18 mouse cellular contexts compared by ENCODE assay signal in the genomic region with DNA sequence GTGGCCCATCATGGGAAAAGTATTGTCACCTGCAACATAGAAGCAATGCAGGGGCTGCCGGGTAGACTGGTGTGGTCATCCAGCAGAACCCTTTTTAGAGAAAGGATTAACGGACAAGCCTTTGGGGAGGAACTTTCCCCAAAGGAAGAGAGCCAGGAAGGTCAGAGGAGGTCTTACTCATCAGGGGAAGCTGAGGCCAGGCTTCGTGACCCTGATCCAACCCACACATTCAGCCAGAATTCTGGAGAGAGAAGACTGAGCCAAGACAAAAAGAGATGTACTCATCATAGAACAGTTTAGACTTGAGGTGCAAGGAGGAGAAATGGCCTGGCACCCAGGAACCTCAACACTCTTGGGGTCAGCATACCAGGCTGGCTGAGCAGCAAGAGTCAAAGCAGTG.
DNase-seq lines count a peak whose midpoint lies in the region.
"Had no signal": no experiment of that assay in that cellular context is flagged by ENCODE, and none has a peak within 500 bp of the region (broad histone marks: within the 10 kb centered on the region; RNA-seq: fewer than 3 reads in every experiment).

No protein-coding gene starts in this region.

- intact Hi-C loops in gastrocnemius, postnatal 14 days (cut with DNase I; ENCODE audit: low total_unique reads): no loop called here
- intact Hi-C loops in heart, postnatal 25 days (cut with DNase I): no loop called here

- peak; percentile 91 for DNase-seq in heart, adult 11 months
- DNase-seq in heart, postnatal 4 days: no peak
- peak; percentile 18 for DNase-seq in lung, postnatal 10 days
- no peak for DNase-seq in lung, postnatal 14 days
- peak; percentile 43 for DNase-seq in gastrocnemius, postnatal 14 days
- DNase-seq in heart, postnatal 25 days (ENCODE audit: low spot score): peak; percentile 6
- DNase-seq in embryo, embryonic 10.5 days (ENCODE audit: low spot score): no peak
- no peak for DNase-seq in T-cell, adult 2 months (ENCODE audit: low spot score)
- DNase-seq: B cell, adult 2 months; cerebellum, adult 11 months; cerebellum, adult 9-11 months; kidney, adult 9 months; kidney, postnatal 4 days; layer of hippocampus, adult 9-11 months; left cerebral cortex, postnatal 4 days; lung, embryonic 14.5 days; right cerebral cortex, postnatal 14 days; spleen, adult 18-20 months had no signal

Comparison
In these comparisons a context has a peak if more than half of its experiments do, and no peak if none do; other contexts are left out.
1. DNase-seq: peak in heart, adult 11 months (single experiment), lung, postnatal 10 days (single experiment), gastrocnemius, postnatal 14 days (single experiment) and heart, postnatal 25 days (single experiment); none in heart, postnatal 4 days (single experiment), lung, postnatal 14 days (single experiment), embryo, embryonic 10.5 days (single experiment) and T-cell, adult 2 months (single experiment).